In the genomic region with DNA sequence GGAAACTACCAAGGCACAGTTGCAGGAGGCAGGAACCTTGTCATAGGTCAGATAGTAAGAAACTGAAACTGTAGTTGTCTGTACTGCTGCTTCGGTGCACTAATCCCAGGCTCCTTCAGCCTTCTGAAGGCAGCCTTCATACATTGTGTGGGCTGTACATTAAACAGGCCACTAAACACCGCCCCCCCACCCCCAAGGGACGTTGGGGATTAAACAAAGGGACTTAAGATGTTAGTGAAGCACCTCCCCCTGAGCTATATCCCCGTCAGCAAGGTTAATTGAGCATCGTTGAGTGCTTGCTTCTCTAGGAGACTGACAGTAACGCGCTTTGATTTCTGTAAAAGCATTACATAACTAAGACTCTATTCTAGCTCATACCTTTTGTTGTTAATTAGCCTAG, we compare ENCODE assay signal across 28 mouse cellular contexts. TPM values are rescaled to one million over a fixed set of nuclear protein-coding genes. Genes with fewer than 3 reads are reported as not detected.
DNase-seq lines count a peak whose midpoint lies in the region; ATAC-seq lines count a peak whose summit lies in the region.
"Had no signal": no experiment of that assay in that cellular context is flagged by ENCODE, and none has a peak within 500 bp of the region (broad histone marks: within the 10 kb centered on the region; RNA-seq: fewer than 3 reads in every experiment).

No protein-coding gene starts in this region.

- H3K36me3 ChIP-seq in hindbrain, embryonic 11.5 days (ENCODE audit: control insufficient read depth, insufficient read depth, low read length) = no peaks in the 10 kb centered on the region
- H3K36me3 ChIP-seq in hindbrain, embryonic 14.5 days (replicated peaks; ENCODE audit: control insufficient read depth, insufficient read depth) = no peaks in the 10 kb centered on the region
- peaks cover 27% of the 10 kb centered on the region for H3K36me3 ChIP-seq in embryonic facial prominence, embryonic 10.5 days (replicated peaks)
- H3K36me3 ChIP-seq in liver, embryonic 12.5 days = peaks cover 24% of the 10 kb centered on the region
- H3K36me3 ChIP-seq: forebrain, embryonic 15.5 days; hindbrain, embryonic 15.5 days; intestine, embryonic 15.5 days; limb, embryonic 13.5 days; midbrain, embryonic 12.5 days; neural tube, embryonic 15.5 days had no signal

- no peaks in the 10 kb centered on the region for H3K4me1 ChIP-seq in hindbrain, embryonic 11.5 days (replicated peaks; ENCODE audit: control insufficient read depth, insufficient read depth, low read length)
- no peaks in the 10 kb centered on the region for H3K4me1 ChIP-seq in hindbrain, embryonic 14.5 days (replicated peaks; ENCODE audit: control insufficient read depth, insufficient read depth, low read length)
- peaks cover 6% of the 10 kb centered on the region; the same call in 1 of the 2 replicates for H3K4me1 ChIP-seq in embryonic facial prominence, embryonic 10.5 days
- H3K4me1 ChIP-seq in liver, embryonic 12.5 days = no peaks in the 10 kb centered on the region
- H3K4me1 ChIP-seq: forebrain, embryonic 15.5 days; hindbrain, embryonic 15.5 days; intestine, embryonic 15.5 days; kidney, embryonic 15.5 days; neural tube, embryonic 15.5 days had no signal

- H3K27ac ChIP-seq in hindbrain, embryonic 11.5 days (ENCODE audit: low read depth, low read length) = no peak overlapping the region
- no peak overlapping the region for H3K27ac ChIP-seq in hindbrain, embryonic 14.5 days
- no peak overlapping the region for H3K27ac ChIP-seq in embryonic facial prominence, embryonic 10.5 days (replicated peaks)
- H3K27ac ChIP-seq in liver, embryonic 12.5 days = no peak overlapping the region
- H3K27ac ChIP-seq: forebrain, embryonic 15.5 days; gastrocnemius, adult 2 months; hindbrain, embryonic 15.5 days; intestine, embryonic 15.5 days; kidney, embryonic 15.5 days; limb, embryonic 13.5 days; liver, embryonic 14.5 days; midbrain, embryonic 12.5 days; neural tube, embryonic 15.5 days; stomach, postnatal 0 days had no signal

- no peak overlapping the region for H3K4me3 ChIP-seq in hindbrain, embryonic 11.5 days (ENCODE audit: low read depth, low read length)
- H3K4me3 ChIP-seq in hindbrain, embryonic 14.5 days (replicated peaks; ENCODE audit: low read length) = no peak overlapping the region
- H3K4me3 ChIP-seq in embryonic facial prominence, embryonic 10.5 days = no peak overlapping the region
- no peak overlapping the region for H3K4me3 ChIP-seq in liver, embryonic 12.5 days
- H3K4me3 ChIP-seq: forebrain, embryonic 15.5 days; gastrocnemius, adult 2 months; hindbrain, embryonic 15.5 days; intestine, embryonic 15.5 days; kidney, embryonic 15.5 days; limb, embryonic 13.5 days; midbrain, embryonic 12.5 days; neural tube, embryonic 15.5 days had no signal

- no peaks in the 10 kb centered on the region for H3K9me3 ChIP-seq in hindbrain, embryonic 11.5 days (ENCODE audit: control insufficient read depth, low read length)
- no peaks in the 10 kb centered on the region for H3K9me3 ChIP-seq in hindbrain, embryonic 14.5 days (ENCODE audit: control insufficient read depth, low read length)
- no peaks in the 10 kb centered on the region for H3K9me3 ChIP-seq in embryonic facial prominence, embryonic 10.5 days
- no peaks in the 10 kb centered on the region for H3K9me3 ChIP-seq in liver, embryonic 12.5 days (replicated peaks)
- H3K9me3 ChIP-seq: forebrain, embryonic 15.5 days; G1E; hindbrain, embryonic 15.5 days; intestine, embryonic 15.5 days; kidney, embryonic 15.5 days; limb, embryonic 13.5 days; midbrain, embryonic 12.5 days; neural tube, embryonic 15.5 days had no signal

- peak; percentile 14 for DNase-seq in embryo, embryonic 10.5 days (ENCODE audit: low spot score)
- DNase-seq in embryo, embryonic 9.5 days (ENCODE audit: extremely low spot score) = no peak
- DNase-seq in hindbrain, embryonic 11.5 days (ENCODE audit: low spot score) = peak; percentile 30
- DNase-seq in hindbrain, embryonic 14.5 days (ENCODE audit: low spot score) = no peak
- DNase-seq in embryonic facial prominence, embryonic 10.5 days (ENCODE audit: low spot score) = peak; percentile 54
- peak; percentile 60 for DNase-seq in retina, embryonic 14.5 days (ENCODE audit: low spot score)
- no peak for DNase-seq in spleen, postnatal 4 days (ENCODE audit: low spot score in 2 of 2)
- DNase-seq: adrenal gland, postnatal 36 days; cerebellum, adult 2 months; cerebellum, postnatal 36 days; gastrocnemius, adult 2 months; heart, postnatal 10 days; kidney, postnatal 4 days; layer of hippocampus, adult 9-11 months; right cerebral cortex, postnatal 4 days; thymus, postnatal 14 days had no signal

- H3K9ac ChIP-seq in hindbrain, embryonic 11.5 days (ENCODE audit: low read depth, low read length) = no peak overlapping the region
- no peak overlapping the region for H3K9ac ChIP-seq in hindbrain, embryonic 14.5 days
- H3K9ac ChIP-seq in liver, embryonic 12.5 days = no peak overlapping the region
- H3K9ac ChIP-seq: forebrain, embryonic 15.5 days; hindbrain, embryonic 15.5 days; intestine, embryonic 15.5 days; kidney, embryonic 15.5 days; limb, embryonic 13.5 days; liver, embryonic 14.5 days; midbrain, embryonic 12.5 days; neural tube, embryonic 15.5 days had no signal

- no peaks in the 10 kb centered on the region for H3K27me3 ChIP-seq in hindbrain, embryonic 11.5 days (ENCODE audit: control insufficient read depth, insufficient read depth, low read length)
- H3K27me3 ChIP-seq in hindbrain, embryonic 14.5 days (ENCODE audit: control insufficient read depth, insufficient read depth, low read length) = no peaks in the 10 kb centered on the region
- no peaks in the 10 kb centered on the region for H3K27me3 ChIP-seq in embryonic facial prominence, embryonic 10.5 days (replicated peaks; ENCODE audit: low read depth, poor library complexity, severe bottlenecking)
- no peaks in the 10 kb centered on the region for H3K27me3 ChIP-seq in liver, embryonic 12.5 days (replicated peaks)
- H3K27me3 ChIP-seq: forebrain, embryonic 15.5 days; hindbrain, embryonic 15.5 days; intestine, embryonic 15.5 days; kidney, embryonic 15.5 days; limb, embryonic 13.5 days; midbrain, embryonic 12.5 days; neural tube, embryonic 15.5 days had no signal

- H3K4me2 ChIP-seq in hindbrain, embryonic 11.5 days (replicated peaks; ENCODE audit: low read depth, low read length) = no peak overlapping the region
- no peak overlapping the region for H3K4me2 ChIP-seq in hindbrain, embryonic 14.5 days (replicated peaks)
- H3K4me2 ChIP-seq in liver, embryonic 12.5 days = no peak overlapping the region
- H3K4me2 ChIP-seq: forebrain, embryonic 15.5 days; heart, embryonic 11.5 days; hindbrain, embryonic 15.5 days; intestine, embryonic 15.5 days; kidney, embryonic 15.5 days; limb, embryonic 13.5 days; midbrain, embryonic 12.5 days; neural tube, embryonic 15.5 days had no signal

- no peak for ATAC-seq in hindbrain, embryonic 11.5 days (ENCODE audit: low FRiP score)
- no peak for ATAC-seq in hindbrain, embryonic 14.5 days (ENCODE audit: low FRiP score)
- ATAC-seq in liver, embryonic 12.5 days = no peak
- ATAC-seq: forebrain, embryonic 15.5 days; intestine, embryonic 15.5 days had no signal

- WGBS in hindbrain, embryonic 11.5 days = 59% methylated on average over 7 of the region's 7 CpGs
- 52% methylated on average over 7 of the region's 7 CpGs for WGBS in hindbrain, embryonic 14.5 days
- 40% methylated on average over 7 of the region's 7 CpGs for WGBS in embryonic facial prominence, embryonic 10.5 days
- 84% methylated on average over 7 of the region's 7 CpGs for WGBS in liver, embryonic 12.5 days (ENCODE audit: insufficient replicate concordance)

RNA-seq across cellular contexts. Expression of gene Alg6, which starts 24.4 kb away (rescaled TPM):
- 13.9 and 18.4 TPM in 2 replicates for polyA plus RNA-seq in hindbrain, embryonic 11.5 days (2014; fragmentation: Nextera tagmentation; extraction: Ambion mirVana)
- polyA plus RNA-seq in hindbrain, embryonic 14.5 days (2014; fragmentation: Nextera tagmentation; extraction: Ambion mirVana) = 13.2 and 13.6 TPM in 2 replicates
- polyA plus RNA-seq in embryonic facial prominence, embryonic 10.5 days (2016; fragmentation: Nextera tagmentation; extraction: Ambion mirVana) = 17.5 and 20.3 TPM in 2 replicates
- polyA plus RNA-seq in liver, embryonic 12.5 days (2016; fragmentation: Nextera tagmentation; extraction: Ambion mirVana) = 19.5 and 20.7 TPM in 2 replicates

Comparison
In these comparisons a context has a peak if more than half of its experiments do, and no peak if none do; other contexts are left out.
1. DNase-seq: peak in embryo, embryonic 10.5 days (single experiment), hindbrain, embryonic 11.5 days (single experiment), embryonic facial prominence, embryonic 10.5 days (single experiment) and retina, embryonic 14.5 days (single experiment); none in embryo, embryonic 9.5 days (single experiment), hindbrain, embryonic 14.5 days (single experiment) and spleen, postnatal 4 days (0 of 2).